Mouse (Mus musculus) lung, postnatal 0 days (tissue): ENCODE data around the gene Fgf6. TPM values are rescaled to one million over a fixed set of nuclear protein-coding genes. Genes with fewer than 3 reads are reported as not detected.

ENCODE experiments used
- ATAC-seq: fragments of 200-750 bp; cut with Nextera tagmentation; 2 replicates; pipeline ENCODE4 v1.8.0; 2017; ENCODE audit warnings: moderate library complexity
- DNase-seq: peaks from one replicate; pipeline ENCODE4 v3.0.0-alpha.2; 2016; ENCODE audit warnings: low spot score
- H3K27ac ChIP-seq: fragments of 300-500 bp; sonication (generic); 2 replicates; pipeline ENCODE4 v1.5.1; 2014; ENCODE audit warnings: antibody characterized with exemption, mild to moderate bottlenecking, low read length, mixed read lengths
- H3K27me3 ChIP-seq: fragments of 300-500 bp; sonication (generic); replicated peaks from 2 replicates; pipeline ENCODE4 v1.6.1; 2014; ENCODE audit warnings: low read length, mixed read lengths; ENCODE audit not compliant: insufficient read depth
- H3K36me3 ChIP-seq: fragments of 300-500 bp; sonication (generic); 2 replicates; pipeline ENCODE4 v1.6.1; 2014; ENCODE audit warnings: low read length, mixed read lengths; ENCODE audit not compliant: insufficient read depth
- H3K4me1 ChIP-seq: fragments of 300-500 bp; sonication (generic); 2 replicates; pipeline ENCODE4 v1.6.1; 2014; ENCODE audit warnings: antibody characterized with exemption, low read depth, low read length, mixed read lengths; ENCODE audit not compliant: insufficient read depth
- H3K4me2 ChIP-seq: fragments of 300-500 bp; sonication (generic); replicated peaks from 2 replicates; pipeline ENCODE4 v1.6.1; 2014; ENCODE audit warnings: low read depth, mild to moderate bottlenecking, low read length, moderate library complexity, mixed read lengths
- H3K4me3 ChIP-seq: fragments of 300-500 bp; sonication (generic); 2 replicates; pipeline ENCODE4 v1.5.1; 2014; ENCODE audit warnings: low read depth, low read length
- H3K9ac ChIP-seq: fragments of 300-500 bp; sonication (generic); replicated peaks from 2 replicates; pipeline ENCODE4 v1.6.1; 2014; ENCODE audit warnings: low read depth, mild to moderate bottlenecking
- H3K9me3 ChIP-seq: fragments of 300-500 bp; sonication (generic); 2 replicates; pipeline ENCODE4 v1.6.1; 2016; ENCODE audit warnings: low read length, mixed read lengths
- CTCF ChIP-seq: IDR thresholded peaks from 2 replicates; pipeline ENCODE4 v1.5.1; 2016; ENCODE audit warnings: antibody characterized with exemption, mild to moderate bottlenecking
- EP300 ChIP-seq: IDR thresholded peaks from 2 replicates; pipeline ENCODE4 v1.6.1; 2016; ENCODE audit warnings: antibody characterized with exemption, mild to moderate bottlenecking, control low read depth
- WGBS: fragments of 180-500 bp; shearing (Covaris S2); extraction: QIAGEN DNeasy Blood & Tissue Kit; methylation state at CpG from one replicate; pipeline ENCODE4 v1.1.7; 2014; 5-methylcytosine and 5-hydroxymethylcytosine counted together
- polyA plus RNA-seq: library from polyadenylated mRNA; unstranded; fragments of >200 nt; fragmentation: Nextera tagmentation; extraction: Ambion mirVana; gene quantifications from 2 replicates; pipeline ENCODE4 v1.2.1, GENCODE M21; 2015

The Fgf6 gene
- polyA plus RNA-seq: not detected in 2 replicates

- Histone ChIP-seq H3K4me2 (no peak within 1 kb of the TSS), H3K27me3 (no peaks in the 10 kb centered on the region; the same call in 1 of the 2 replicates), H3K36me3 (no peaks in the 10 kb centered on the region), H3K27ac (no peak within 1 kb of the TSS), H3K4me3 (no peak within 1 kb of the TSS), H3K9me3 (no peaks in the 10 kb centered on the region), H3K4me1 (no peaks in the 10 kb centered on the region), H3K9ac (no peak within 1 kb of the TSS)
- DNase-seq (no peak), ATAC-seq (no peak)
- TF ChIP-seq CTCF (no peak), EP300 (no peak)
- WGBS: 73% methylated on average over 26 of the region's 26 CpGs
These were observed at the start of gene Fgf6 for GRCm38 (mm10) chr6:127014906-127015770. Gene Fgf6, plus strand, starts transcription at chr6:127015586.

- DNase-seq (peak; percentile 11), ATAC-seq (no peak)
- Histone ChIP-seq H3K27ac (no peak overlapping the region), H3K36me3 (peaks cover 11% of the 10 kb centered on the region; the same call in 1 of the 2 replicates), H3K9ac (no peak overlapping the region), H3K4me3 (no peak overlapping the region), H3K27me3 (no peaks in the 10 kb centered on the region), H3K9me3 (no peaks in the 10 kb centered on the region), H3K4me1 (no peaks in the 10 kb centered on the region), H3K4me2 (no peak overlapping the region)
- TF ChIP-seq EP300 (no peak), CTCF (no peak)
- whole genome bisulfite sequencing: 75% methylated on average over 14 of the region's 14 CpGs
These were observed 49.0 kb upstream of the Fgf6 start for GRCm38 (mm10) chr6:126966241-126967026.

- no peaks in the 10 kb centered on the region for H3K4me1 ChIP-seq
- DNase-seq (peak; percentile 27), ATAC-seq (peak; percentile 54)
- H3K27me3 ChIP-seq: no peaks in the 10 kb centered on the region
- no peak overlapping the region for H3K4me3 ChIP-seq
- no peak overlapping the region for H3K4me2 ChIP-seq
- H3K9me3 ChIP-seq: no peaks in the 10 kb centered on the region
- TF ChIP-seq CTCF (no peak), EP300 (peak; percentile 15; the same call in 1 of the 2 replicates)
- H3K9ac ChIP-seq: no peak overlapping the region
- H3K27ac ChIP-seq: no peak overlapping the region
- 26% methylated on average over 5 of the region's 5 CpGs for WGBS
- H3K36me3 ChIP-seq: no peaks in the 10 kb centered on the region
These were observed 33.7 kb upstream of the Fgf6 start for GRCm38 (mm10) chr6:126981539-126982234.

GRCm38 (mm10) chr6:126993676-126994075 is 21.7 kb upstream of the Fgf6 start:
- no peak overlapping the region for H3K4me3 ChIP-seq
- H3K36me3 ChIP-seq: no peaks in the 10 kb centered on the region
- no peak overlapping the region for H3K27ac ChIP-seq
- H3K9ac ChIP-seq: no peak overlapping the region
- no peak for TF ChIP-seq CTCF
- TF ChIP-seq EP300: no peak
- no peaks in the 10 kb centered on the region for H3K27me3 ChIP-seq
- WGBS: 66% methylated on average over 2 of the region's 2 CpGs
- DNase-seq (no peak), ATAC-seq (no peak)
- no peaks in the 10 kb centered on the region for H3K9me3 ChIP-seq
- no peaks in the 10 kb centered on the region for H3K4me1 ChIP-seq
- H3K4me2 ChIP-seq: no peak overlapping the region

GRCm38 (mm10) chr6:126995494-126995893 is 19.9 kb upstream of the Fgf6 start:
- no peak overlapping the region for H3K4me3 ChIP-seq
- H3K27ac ChIP-seq: no peak overlapping the region
- no peaks in the 10 kb centered on the region for H3K27me3 ChIP-seq
- ATAC-seq (no peak), DNase-seq (no peak)
- H3K9ac ChIP-seq: no peak overlapping the region
- WGBS: 55% methylated on average over 3 of the region's 3 CpGs
- H3K4me2 ChIP-seq: no peak overlapping the region
- H3K36me3 ChIP-seq: no peaks in the 10 kb centered on the region
- no peak for TF ChIP-seq EP300
- TF ChIP-seq CTCF: no peak
- no peaks in the 10 kb centered on the region for H3K9me3 ChIP-seq
- H3K4me1 ChIP-seq: no peaks in the 10 kb centered on the region

GRCm38 (mm10) chr6:126996399-126996798 is 19.0 kb upstream of the Fgf6 start:
- TF ChIP-seq CTCF (no peak), EP300 (no peak)
- Histone ChIP-seq H3K36me3 (no peaks in the 10 kb centered on the region), H3K4me2 (no peak overlapping the region), H3K27ac (no peak overlapping the region), H3K4me1 (no peaks in the 10 kb centered on the region), H3K9me3 (no peaks in the 10 kb centered on the region), H3K4me3 (no peak overlapping the region), H3K27me3 (no peaks in the 10 kb centered on the region), H3K9ac (no peak overlapping the region)
- 57% methylated on average over 5 of the region's 5 CpGs for WGBS
- peak; percentile 48 for DNase-seq
- peak; percentile 54 for ATAC-seq
